Mouse (Mus musculus): ENCODE measurements around the gene Mapkap1. TPM values are rescaled to one million over a fixed set of nuclear protein-coding genes. Genes with fewer than 3 reads are reported as not detected.
A peak's percentile ranks its signal among the peaks of the same experiment; 100 is the strongest.

Mapkap1 gene
- polyA plus RNA-seq, 1 experiment from 2014 or later: 86.1 TPM

GRCm38 (mm10) chr2:34600734-34601133 is 194.2 kb downstream of the Mapkap1 start:
- H3K36me3 ChIP-seq: no peaks in the 10 kb centered on the region
- 0 out of 2 replicates have a peak overlapping the region, but pooled peaks have one; percentile 9 for H3K27ac ChIP-seq

GRCm38 (mm10) chr2:34602111-34602541 is 195.6 kb downstream of the Mapkap1 start:
- peaks cover 18% of the 10 kb centered on the region for H3K4me1 ChIP-seq (replicated peaks)
- WGBS: 49% methylated on average over 8 of the region's 8 CpGs
- H3K4me2 ChIP-seq (replicated peaks): no peak overlapping the region

More at GRCm38 (mm10) chr2:34600734-34601133, 194.2 kb downstream of the Mapkap1 start:
- Histone ChIP-seq H3K4me3 (replicated peaks) (no peak overlapping the region), H3K4me1 (replicated peaks) (peaks cover 18% of the 10 kb centered on the region), H3K9me3 (no peaks in the 10 kb centered on the region), H3K9ac (no peak overlapping the region), H3K27me3 (replicated peaks) (no peaks in the 10 kb centered on the region), H3K4me2 (replicated peaks) (no peak overlapping the region)
- 18% methylated on average over 7 of the region's 7 CpGs for WGBS
- ATAC-seq: no peak

GRCm38 (mm10) chr2:34602896-34603295 is 196.3 kb downstream of the Mapkap1 start:
- H3K9me3 ChIP-seq: no peaks in the 10 kb centered on the region
- ATAC-seq: no peak
- H3K27me3 ChIP-seq (replicated peaks): no peaks in the 10 kb centered on the region
- no peak overlapping the region for H3K27ac ChIP-seq
- no peaks in the 10 kb centered on the region for H3K36me3 ChIP-seq
- H3K4me3 ChIP-seq (replicated peaks): no peak overlapping the region
- no peak overlapping the region for H3K9ac ChIP-seq
- 82% methylated on average over 3 of the region's 3 CpGs for WGBS
- no peak overlapping the region for H3K4me2 ChIP-seq (replicated peaks)
- peaks cover 18% of the 10 kb centered on the region for H3K4me1 ChIP-seq (replicated peaks)

More at GRCm38 (mm10) chr2:34602111-34602541, 195.6 kb downstream of the Mapkap1 start:
- ATAC-seq: peak; percentile 49; the same call in 1 of the 2 replicates
- Histone ChIP-seq H3K27me3 (replicated peaks) (no peaks in the 10 kb centered on the region), H3K36me3 (no peaks in the 10 kb centered on the region), H3K9ac (no peak overlapping the region), H3K4me3 (replicated peaks) (no peak overlapping the region), H3K27ac (no peak overlapping the region), H3K9me3 (no peaks in the 10 kb centered on the region)

- no peak overlapping the region for H3K9ac ChIP-seq
- no peak overlapping the region for H3K27ac ChIP-seq
- H3K4me3 ChIP-seq (replicated peaks): no peak overlapping the region
- WGBS: 62% methylated on average over 14 of the region's 14 CpGs
- no peak overlapping the region for H3K4me2 ChIP-seq (replicated peaks)
- no peak for ATAC-seq
- H3K27me3 ChIP-seq (replicated peaks): no peaks in the 10 kb centered on the region
- H3K9me3 ChIP-seq: no peaks in the 10 kb centered on the region
- H3K4me1 ChIP-seq (replicated peaks): peaks cover 18% of the 10 kb centered on the region
- no peaks in the 10 kb centered on the region for H3K36me3 ChIP-seq
Measured at GRCm38 (mm10) chr2:34603653-34604214, 197.2 kb downstream of the Mapkap1 start.

GRCm38 (mm10) chr2:34605040-34605439 is 198.5 kb downstream of the Mapkap1 start:
- Histone ChIP-seq H3K27me3 (replicated peaks) (no peaks in the 10 kb centered on the region), H3K4me3 (replicated peaks) (no peak overlapping the region), H3K9ac (no peak overlapping the region), H3K9me3 (no peaks in the 10 kb centered on the region), H3K4me2 (replicated peaks) (no peak overlapping the region), H3K36me3 (no peaks in the 10 kb centered on the region), H3K27ac (no peak overlapping the region), H3K4me1 (replicated peaks) (peaks cover 13% of the 10 kb centered on the region)
- no peak for ATAC-seq
- WGBS: 53% methylated on average over 3 of the region's 3 CpGs

- Histone ChIP-seq H3K27me3 (replicated peaks) (no peaks in the 10 kb centered on the region), H3K4me2 (replicated peaks) (no peak overlapping the region), H3K9me3 (no peaks in the 10 kb centered on the region), H3K27ac (no peak overlapping the region), H3K4me1 (replicated peaks) (peaks cover 4% of the 10 kb centered on the region; the same call in 1 of the 2 replicates), H3K36me3 (no peaks in the 10 kb centered on the region), H3K4me3 (replicated peaks) (no peak overlapping the region), H3K9ac (no peak overlapping the region)
- ATAC-seq: no peak
- WGBS: 54% methylated on average over 3 of the region's 3 CpGs
Measured at GRCm38 (mm10) chr2:34608917-34609316, 202.3 kb downstream of the Mapkap1 start.

- no peaks in the 10 kb centered on the region for H3K4me1 ChIP-seq (replicated peaks)
- ATAC-seq: no peak
- no peak overlapping the region for H3K4me3 ChIP-seq (replicated peaks)
- no peak overlapping the region for H3K9ac ChIP-seq
- WGBS: 59% methylated on average over 4 of the region's 4 CpGs
- H3K27ac ChIP-seq: no peak overlapping the region
- no peaks in the 10 kb centered on the region for H3K9me3 ChIP-seq
- H3K27me3 ChIP-seq (replicated peaks): no peaks in the 10 kb centered on the region
- H3K36me3 ChIP-seq: no peaks in the 10 kb centered on the region
- no peak overlapping the region for H3K4me2 ChIP-seq (replicated peaks)
Measured at GRCm38 (mm10) chr2:34609516-34609915, 202.9 kb downstream of the Mapkap1 start.

GRCm38 (mm10) chr2:34620778-34621415 is 214.3 kb downstream of the Mapkap1 start:
- no peaks in the 10 kb centered on the region for H3K36me3 ChIP-seq
- ATAC-seq: peak; percentile 56
- peaks cover 5% of the 10 kb centered on the region; the same call in 1 of the 2 replicates for H3K4me1 ChIP-seq (replicated peaks)
- H3K9me3 ChIP-seq: no peaks in the 10 kb centered on the region
- H3K4me3 ChIP-seq (replicated peaks): no peak overlapping the region
- H3K27ac ChIP-seq: no peak overlapping the region
- H3K4me2 ChIP-seq (replicated peaks): no peak overlapping the region
- no peaks in the 10 kb centered on the region for H3K27me3 ChIP-seq (replicated peaks)
- 51% methylated on average over 10 of the region's 10 CpGs for WGBS
- H3K9ac ChIP-seq: no peak overlapping the region

- no peak overlapping the region for H3K4me2 ChIP-seq (replicated peaks)
- no peak overlapping the region for H3K27ac ChIP-seq
- no peaks in the 10 kb centered on the region for H3K27me3 ChIP-seq (replicated peaks)
- no peak overlapping the region for H3K4me3 ChIP-seq (replicated peaks)
- no peaks in the 10 kb centered on the region for H3K9me3 ChIP-seq
- WGBS: 80% methylated on average over 8 of the region's 8 CpGs
- no peaks in the 10 kb centered on the region for H3K36me3 ChIP-seq
- H3K4me1 ChIP-seq (replicated peaks): peaks cover 5% of the 10 kb centered on the region; the same call in 1 of the 2 replicates
- H3K9ac ChIP-seq: no peak overlapping the region
- no peak for ATAC-seq
Measured at GRCm38 (mm10) chr2:34621485-34621884, 214.9 kb downstream of the Mapkap1 start.

- H3K27ac ChIP-seq: no peak overlapping the region
- no peaks in the 10 kb centered on the region for H3K9me3 ChIP-seq
- no peak for ATAC-seq
- H3K4me2 ChIP-seq (replicated peaks): no peak overlapping the region
- H3K36me3 ChIP-seq: no peaks in the 10 kb centered on the region
- no peak overlapping the region for H3K4me3 ChIP-seq (replicated peaks)
- WGBS: 84% methylated on average over 11 of the region's 11 CpGs
- peaks cover 12% of the 10 kb centered on the region; the same call in 1 of the 2 replicates for H3K4me1 ChIP-seq (replicated peaks)
- no peaks in the 10 kb centered on the region for H3K27me3 ChIP-seq (replicated peaks)
- H3K9ac ChIP-seq: no peak overlapping the region
Measured at GRCm38 (mm10) chr2:34622518-34622917, 215.9 kb downstream of the Mapkap1 start.

- Histone ChIP-seq H3K27me3 (replicated peaks) (no peaks in the 10 kb centered on the region), H3K4me3 (replicated peaks) (no peak overlapping the region), H3K27ac (no peak overlapping the region), H3K4me2 (replicated peaks) (no peak overlapping the region), H3K9ac (no peak overlapping the region), H3K4me1 (replicated peaks) (peaks cover 16% of the 10 kb centered on the region; the same call in 1 of the 2 replicates), H3K9me3 (no peaks in the 10 kb centered on the region), H3K36me3 (no peaks in the 10 kb centered on the region)
- WGBS: 84% methylated on average over 8 of the region's 8 CpGs
- ATAC-seq: no peak
Measured at GRCm38 (mm10) chr2:34623181-34623580, 216.6 kb downstream of the Mapkap1 start.

GRCm38 (mm10) chr2:34624076-34624475 is 217.5 kb downstream of the Mapkap1 start:
- Histone ChIP-seq H3K4me1 (replicated peaks) (peaks cover 23% of the 10 kb centered on the region), H3K27me3 (replicated peaks) (no peaks in the 10 kb centered on the region), H3K4me2 (replicated peaks) (no peak overlapping the region), H3K4me3 (replicated peaks) (no peak overlapping the region), H3K9me3 (no peaks in the 10 kb centered on the region), H3K9ac (no peak overlapping the region), H3K27ac (no peak overlapping the region), H3K36me3 (no peaks in the 10 kb centered on the region)
- WGBS: 96% methylated on average over 12 of the region's 12 CpGs
- no peak for ATAC-seq

All from intestine, embryonic 15.5 days (tissue).